19 mouse cellular contexts compared by ENCODE assay signal in genomic region chr2:128167930-128168329, GRCm38 (mm10).
"Had no signal": no experiment of that assay in that cellular context is flagged by ENCODE, and none has a peak within 500 bp of the region (broad histone marks: within the 10 kb centered on the region; RNA-seq: fewer than 3 reads in every experiment).

No protein-coding gene starts in this region.

- H3K9ac ChIP-seq: limb, embryonic 13.5 days; lung, embryonic 14.5 days; midbrain, embryonic 13.5 days had no signal

- H3K4me2 ChIP-seq: limb, embryonic 13.5 days; lung, embryonic 14.5 days; midbrain, embryonic 13.5 days had no signal

- H3K27ac ChIP-seq: limb, embryonic 10.5 days; limb, embryonic 13.5 days; macrophage; midbrain, embryonic 10.5 days; midbrain, embryonic 13.5 days had no signal

- H3K4me1 ChIP-seq: megakaryocyte, embryonic 14.5 days had no signal

- H3K36me3 ChIP-seq: limb, embryonic 10.5 days; limb, embryonic 13.5 days; midbrain, embryonic 10.5 days; midbrain, embryonic 13.5 days had no signal

- H3K4me3 ChIP-seq: limb, embryonic 10.5 days; limb, embryonic 13.5 days; megakaryocyte, embryonic 14.5 days; midbrain, embryonic 10.5 days; midbrain, embryonic 13.5 days; myocyte had no signal

- ATAC-seq: lung, postnatal 0 days; midbrain, embryonic 13.5 days; midbrain, embryonic 16.5 days had no signal

- H3K27me3 ChIP-seq: limb, embryonic 13.5 days; midbrain, embryonic 13.5 days had no signal

- DNase-seq: kidney, adult 18-20 months; kidney, adult 9 months; kidney, postnatal 14 days; kidney, postnatal 4 days; lung, embryonic 14.5 days; right cerebral cortex, postnatal 25 days; spleen, adult 18-20 months; thymus, adult 2 months; thymus, postnatal 14 days; thymus, postnatal 4 days had no signal

- H3K9me3 ChIP-seq: limb, embryonic 10.5 days; limb, embryonic 13.5 days; megakaryocyte, embryonic 14.5 days; midbrain, embryonic 10.5 days; midbrain, embryonic 13.5 days had no signal
